Mouse (Mus musculus) cortical plate, adult 2 months (tissue): ENCODE measurements around the gene Cwc22.

Source experiments
- CTCF ChIP-seq: fragments of 200-500 bp; IDR thresholded peaks from 2 replicates; pipeline ENCODE4 v1.5.1; 2011; ENCODE audit warnings: mild to moderate bottlenecking, control low read depth, low read length; ENCODE audit not compliant: insufficient read depth; ENCODE audit errors: extremely low read depth
- POLR2A ChIP-seq: fragments of 200-500 bp; IDR thresholded peaks from 2 replicates; pipeline ENCODE4 v1.6.1; 2011; ENCODE audit warnings: mild to moderate bottlenecking, low read length, control low read depth; ENCODE audit not compliant: insufficient read depth; ENCODE audit errors: extremely low read depth

DNA sequence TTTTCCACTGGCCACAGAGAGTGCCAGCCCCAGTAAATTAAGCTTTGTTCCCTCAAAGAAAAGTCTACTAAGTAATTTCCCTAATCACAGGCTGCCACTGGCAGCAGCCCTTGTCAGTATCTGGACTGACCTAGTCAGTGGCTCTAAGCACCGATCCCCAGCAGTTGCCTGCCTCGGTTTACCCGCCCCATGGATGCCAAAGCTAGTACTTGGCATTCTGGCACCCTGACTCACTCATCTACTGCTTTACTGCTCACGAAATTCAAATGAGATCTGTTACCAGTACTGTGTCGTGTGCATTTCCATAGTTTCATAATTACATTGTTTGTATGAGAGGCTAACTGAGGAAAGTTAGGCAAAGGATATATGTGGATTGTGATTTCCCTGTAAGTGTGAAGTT is 44.9 kb downstream of the Cwc22 start:
- TF ChIP-seq CTCF = no peak
- no peak for TF ChIP-seq POLR2A
